Mouse (Mus musculus) adrenal gland, adult (tissue): Measurements from ENCODE around the gene Itgbl1.
A peak's percentile ranks its signal among the peaks of the same experiment; 100 is the strongest.
"Not testable (repeated sequence)": the region's sequence is repeated elsewhere in the genome, so short reads cannot be mapped to it uniquely, and the experiment has no call there.

Source experiments
- DNase-seq, 2 experiments: peaks; one replicate each; pipeline ENCODE4 v3.0.0; 2022 to 2023; ENCODE audit warnings: low spot score in 1 of 2; ENCODE audit not compliant: inconsistent age in 2 of 2

Itgbl1 gene

GRCm38 (mm10) chr14:123659921-123660385 lies at the start of gene Itgbl1:
Gene Itgbl1 (plus strand): TSS chr14:123659971.
- no peak for DNase-seq

- DNase-seq = peak in 1 of 2 experiments; percentile 28
These were observed 36.8 kb upstream of the Itgbl1 start for GRCm38 (mm10) chr14:123622969-123623368.

GRCm38 (mm10) chr14:123626501-123627179 lies 33.1 kb upstream of the Itgbl1 start, which contains the start of gene Nalcn:
Gene Nalcn (minus strand): TSS chr14:123627144.
- DNase-seq = peak; percentile 26 to 63

GRCm38 (mm10) chr14:123627180-123627562 lies 32.6 kb upstream of the Itgbl1 start:
- DNase-seq = peak in 1 of 2 experiments; percentile 29

GRCm38 (mm10) chr14:123661091-123661491 lies 1.3 kb downstream of the Itgbl1 start:
- peak; percentile 37 to 70 for DNase-seq

- peak in 1 of 2 experiments; percentile 50 for DNase-seq
These were observed 2.6 kb downstream of the Itgbl1 start for GRCm38 (mm10) chr14:123662386-123662785.

GRCm38 (mm10) chr14:123663206-123663605 lies 3.4 kb downstream of the Itgbl1 start:
- no peak for DNase-seq

GRCm38 (mm10) chr14:123664451-123664850 lies 4.7 kb downstream of the Itgbl1 start:
- peak in 1 of 2 experiments; percentile 50 for DNase-seq

- DNase-seq = not testable (repeated sequence)
These were observed 11.3 kb downstream of the Itgbl1 start for GRCm38 (mm10) chr14:123671076-123671475.

- no peak for DNase-seq
These were observed 18.3 kb downstream of the Itgbl1 start for GRCm38 (mm10) chr14:123678091-123678490.

- peak in 1 of 2 experiments; percentile 5 for DNase-seq
These were observed 55.0 kb downstream of the Itgbl1 start for GRCm38 (mm10) chr14:123714751-123715150.

GRCm38 (mm10) chr14:123742055-123742454 lies 82.3 kb downstream of the Itgbl1 start:
- peak in 1 of 2 experiments; percentile 6 for DNase-seq

GRCm38 (mm10) chr14:123751017-123751416 lies 91.2 kb downstream of the Itgbl1 start:
- DNase-seq = peak in 1 of 2 experiments; percentile 26

GRCm38 (mm10) chr14:123759534-123759933 lies 99.8 kb downstream of the Itgbl1 start:
- no peak for DNase-seq

GRCm38 (mm10) chr14:123760079-123760478 lies 100.3 kb downstream of the Itgbl1 start:
- DNase-seq = no peak

- DNase-seq = peak in 1 of 2 experiments; percentile 23
These were observed 142.0 kb downstream of the Itgbl1 start for GRCm38 (mm10) chr14:123801744-123802143.

- no peak for DNase-seq
These were observed 177.9 kb downstream of the Itgbl1 start for GRCm38 (mm10) chr14:123837662-123838061.

GRCm38 (mm10) chr14:123843675-123844425 lies 184.1 kb downstream of the Itgbl1 start:
- DNase-seq = no peak

- no peak for DNase-seq
These were observed 204.8 kb downstream of the Itgbl1 start for GRCm38 (mm10) chr14:123864531-123864930.

GRCm38 (mm10) chr14:123865779-123866726 lies 206.3 kb downstream of the Itgbl1 start:
- DNase-seq = no peak

- peak in 1 of 2 experiments; percentile 24 for DNase-seq
These were observed 268.1 kb downstream of the Itgbl1 start for GRCm38 (mm10) chr14:123927903-123928302.
